Mouse (Mus musculus) hematopoietic stem cell, adult 5-6 weeks (primary cell): Measurements from ENCODE around the gene Cntln. TPM values are rescaled to one million over a fixed set of nuclear protein-coding genes. Genes with fewer than 3 reads are reported as not detected.

Experiments used
- ATAC-seq, 2 experiments: fragments of 125-278 bp in 1 of 2; replicated peaks in 1 of 2; 2 replicates each; pipeline ENCODE4 v1.8.0; 2016 to 2017; ENCODE audit warnings: inconsistent platforms in 2 of 2, mild to moderate bottlenecking in 2 of 2, moderate number of reproducible peaks in 2 of 2, low read depth in 1 of 2, moderate TSS enrichment in 1 of 2; ENCODE audit not compliant: low FRiP score in 2 of 2, poor library complexity in 2 of 2, severe bottlenecking in 2 of 2, insufficient read depth in 1 of 2, low TSS enrichment in 1 of 2
- total RNA-seq: library from RNA; stranded (forward); fragments of 172-1452, 232-1000 nt; gene quantifications from 2 replicates; pipeline ENCODE4 v1.2.3, GENCODE M21; 2017

The Cntln gene
- total RNA-seq, 1 experiment from 2014 or later: 75.9 TPM

DNA sequence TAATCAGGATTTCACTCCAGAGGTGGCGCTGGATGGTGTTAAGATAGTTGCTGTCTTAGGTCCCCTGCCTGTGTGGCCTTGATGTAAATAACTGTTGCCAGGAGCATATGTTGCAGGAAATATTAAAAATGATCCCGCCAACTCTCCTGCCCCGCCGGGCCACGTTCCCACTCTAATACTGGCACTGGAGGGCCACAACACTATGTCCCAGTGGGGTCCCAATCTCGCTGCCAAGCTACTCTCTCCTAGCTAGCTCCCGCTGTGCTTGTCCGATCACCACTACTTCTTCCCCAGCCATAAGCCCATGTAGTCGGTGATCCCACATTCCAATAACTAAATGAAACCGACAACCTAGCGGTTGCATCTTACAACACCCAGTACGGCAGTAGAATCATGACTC lies 283.9 kb downstream of the Cntln start:
- no peak for ATAC-seq

DNA sequence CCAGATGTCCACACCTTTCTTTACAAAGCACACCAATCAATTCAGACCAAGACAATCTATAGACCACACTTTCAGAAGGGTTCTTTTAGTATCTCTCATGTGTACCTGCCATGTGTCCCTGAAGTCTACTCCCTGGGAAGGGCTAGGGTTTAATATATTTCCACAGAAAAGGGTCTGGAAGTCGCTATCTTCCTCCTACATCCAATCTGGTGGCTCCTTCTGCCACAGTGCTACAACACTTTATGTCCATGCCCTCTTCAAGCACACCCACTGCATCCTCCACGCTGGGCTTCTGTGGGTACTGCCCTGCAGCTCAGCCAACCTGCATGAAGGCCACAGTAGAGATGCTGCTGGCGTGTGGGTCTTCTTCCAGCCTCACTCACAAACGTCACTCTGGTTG lies 291.4 kb downstream of the Cntln start:
- ATAC-seq: no peak

DNA sequence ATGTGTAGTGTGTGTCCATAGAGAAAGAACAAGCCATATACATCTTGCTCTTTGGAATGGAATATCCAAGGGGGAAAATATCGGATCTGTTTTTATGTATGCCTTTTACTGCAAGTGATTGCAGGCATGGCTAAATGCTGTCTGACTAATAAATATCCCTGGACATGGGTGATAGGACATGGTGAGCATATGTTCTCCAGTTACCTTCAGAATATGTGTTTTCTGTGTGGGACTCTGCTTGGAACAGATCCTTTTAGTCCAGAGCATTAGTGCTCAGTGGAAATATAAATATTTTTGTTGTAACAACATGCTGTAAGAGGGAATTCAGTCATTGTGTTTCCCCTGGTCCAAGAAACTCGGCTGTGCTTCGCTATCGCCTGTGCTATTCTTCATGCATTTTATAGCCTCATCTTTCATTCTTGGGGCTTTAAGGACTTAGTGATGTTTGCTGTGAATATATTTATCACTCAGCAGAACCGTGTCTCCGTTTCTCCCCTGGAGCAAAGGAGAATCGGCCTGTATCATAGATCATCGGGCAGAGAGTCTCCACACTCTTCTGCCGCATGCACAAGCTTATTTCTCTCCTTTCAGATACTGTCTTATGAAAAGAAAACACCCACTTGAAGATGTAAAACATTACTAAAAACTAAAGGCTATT lies 294.4 kb downstream of the Cntln start:
- no peak for ATAC-seq

Other genes starting within 250 kb of the Cntln start
- gene Bnc2, start 209.0 kb upstream of the Cntln start, total RNA-seq: not detected in 2 replicates